Mouse (Mus musculus): ENCODE data around the gene Rps23.

GRCm38 (mm10) chr13:90885856-90886532, 36.8 kb upstream of the Rps23 start:
- TF ChIP-seq CTCF (IDR thresholded peaks at IDR 0.05; ENCODE audit: borderline replicate concordance, insufficient read depth, low read depth, low read length) (no peak), POLR2A (IDR thresholded peaks at IDR 0.05; ENCODE audit: borderline replicate concordance, insufficient read depth, low read length) (no peak)
